Mouse (Mus musculus): ENCODE measurements around the gene Hist1h3d. TPM values are rescaled to one million over a fixed set of nuclear protein-coding genes. Genes with fewer than 3 reads are reported as not detected.
"Not testable (repeated sequence)": the region's sequence is repeated elsewhere in the genome, so short reads cannot be mapped to it uniquely, and the experiment has no call there.

The Hist1h3d gene
- polyA plus RNA-seq, 1 experiment from 2014 or later, result 7.2 TPM

DNA sequence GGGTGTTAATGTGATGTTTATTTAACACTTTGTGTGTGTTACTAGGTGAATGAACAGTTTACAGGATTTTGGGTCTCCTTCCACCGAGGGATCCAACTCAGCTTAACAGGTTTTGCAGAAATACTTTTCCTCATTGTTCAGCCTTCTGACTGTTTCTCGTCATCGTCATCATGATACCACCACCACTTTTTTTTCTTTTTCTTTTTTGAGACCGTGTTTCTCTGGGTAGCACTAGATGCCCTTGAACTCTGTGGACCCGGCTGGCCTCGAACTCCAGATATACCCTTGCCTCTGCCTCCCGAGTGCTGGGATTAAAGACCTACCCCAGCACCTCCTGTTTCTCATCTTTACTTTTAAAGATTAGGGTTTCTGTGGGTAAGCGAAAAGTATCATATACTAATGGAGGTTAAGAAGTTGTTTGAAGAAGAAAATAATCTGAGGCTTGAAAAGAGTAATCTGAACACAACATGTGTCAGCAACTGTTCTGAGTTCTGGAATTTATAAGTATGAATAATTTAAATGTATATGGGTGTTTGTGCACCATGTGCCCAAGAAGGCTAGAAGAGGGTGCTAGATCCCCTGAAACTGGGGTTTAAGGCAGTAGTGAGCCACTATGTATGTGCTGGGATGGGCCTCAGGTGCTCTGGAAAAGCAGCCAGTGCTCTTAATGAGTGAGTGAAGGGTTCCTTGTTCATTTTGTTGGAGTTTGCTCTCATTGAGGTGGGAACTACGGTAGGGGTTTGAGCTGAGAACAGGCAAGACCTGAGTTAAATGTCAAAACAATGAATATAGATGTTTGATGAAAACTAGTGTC lies 43.1 kb upstream of the Hist1h3d start:
- Histone ChIP-seq H3K27ac (ENCODE audit: low read depth, low read length) (peak overlapping the region; percentile 92), H3K4me2 (replicated peaks; ENCODE audit: low read depth, low read length) (peak overlapping the region; percentile 67), H3K4me3 (ENCODE audit: low read depth, low read length) (peak overlapping the region; percentile 63), H3K4me1 (replicated peaks; ENCODE audit: control insufficient read depth, insufficient read depth, low read length) (peaks cover 8% of the 10 kb centered on the region), H3K9me3 (ENCODE audit: control insufficient read depth, low read length) (no peaks in the 10 kb centered on the region), H3K36me3 (ENCODE audit: control insufficient read depth, insufficient read depth, low read length) (no peaks in the 10 kb centered on the region), H3K27me3 (ENCODE audit: control insufficient read depth, insufficient read depth, low read length) (no peaks in the 10 kb centered on the region), H3K9ac (ENCODE audit: low read depth, low read length) (peak overlapping the region; percentile 60)
- DNase-seq (ENCODE audit: low spot score) (peak; percentile 50), ATAC-seq (ENCODE audit: low FRiP score) (no peak)
- WGBS, result 26% methylated on average over 9 of the region's 9 CpGs

DNA sequence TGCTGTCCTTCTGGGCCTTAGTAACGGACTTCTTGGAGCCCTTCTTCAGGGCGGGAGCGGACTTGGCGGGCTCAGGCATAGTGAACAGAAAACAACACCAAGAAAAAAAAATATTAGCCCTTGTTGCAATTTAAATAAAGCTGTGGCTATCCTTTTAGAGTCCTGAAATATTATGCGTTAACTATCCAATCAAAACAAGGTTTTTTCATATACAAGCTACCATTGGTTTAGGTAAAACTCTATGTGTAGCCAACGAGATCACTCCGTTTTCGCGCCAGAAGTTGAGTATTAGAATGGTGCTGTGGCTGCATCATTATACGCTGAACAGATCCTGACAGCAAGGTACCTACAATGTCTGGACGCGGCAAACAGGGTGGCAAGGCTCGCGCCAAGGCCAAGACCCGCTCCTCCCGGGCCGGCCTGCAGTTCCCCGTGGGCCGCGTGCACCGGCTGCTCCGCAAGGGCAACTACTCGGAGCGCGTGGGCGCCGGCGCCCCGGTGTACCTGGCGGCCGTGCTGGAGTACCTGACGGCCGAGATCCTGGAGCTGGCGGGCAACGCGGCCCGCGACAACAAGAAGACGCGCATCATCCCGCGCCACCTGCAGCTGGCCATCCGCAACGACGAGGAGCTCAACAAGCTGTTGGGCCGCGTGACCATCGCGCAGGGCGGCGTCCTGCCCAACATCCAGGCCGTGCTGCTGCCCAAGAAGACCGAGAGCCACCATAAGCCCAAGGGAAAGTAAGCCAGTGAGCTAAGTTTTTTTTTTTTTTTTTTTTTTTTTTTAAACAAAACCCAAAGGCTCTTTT lies 41.8 kb upstream of the Hist1h3d start, which contains the start of gene Hist1h2af:
Hist1h2af (plus strand) TSS at position 347 of the 808 bp plus-strand sequence.
- Histone ChIP-seq H3K4me2 (replicated peaks; ENCODE audit: low read depth, low read length) (peak within 1 kb of the TSS; percentile 67), H3K9ac (ENCODE audit: low read depth, low read length) (peak within 1 kb of the TSS; percentile 77), H3K27ac (ENCODE audit: low read depth, low read length) (peak within 1 kb of the TSS; percentile 81), H3K4me3 (ENCODE audit: low read depth, low read length) (peak within 1 kb of the TSS; percentile 63)
- peak; percentile 83 for DNase-seq (ENCODE audit: low spot score)
- ATAC-seq (ENCODE audit: low FRiP score), result peak; percentile 53
- under 1% methylated on average over 22 of the region's 53 CpGs for WGBS
- H3K27me3 ChIP-seq (ENCODE audit: control insufficient read depth, insufficient read depth, low read length); H3K36me3 ChIP-seq (ENCODE audit: control insufficient read depth, insufficient read depth, low read length); H3K9me3 ChIP-seq (ENCODE audit: control insufficient read depth, low read length); H3K4me1 ChIP-seq (replicated peaks; ENCODE audit: control insufficient read depth, insufficient read depth, low read length): not testable (repeated sequence)

DNA sequence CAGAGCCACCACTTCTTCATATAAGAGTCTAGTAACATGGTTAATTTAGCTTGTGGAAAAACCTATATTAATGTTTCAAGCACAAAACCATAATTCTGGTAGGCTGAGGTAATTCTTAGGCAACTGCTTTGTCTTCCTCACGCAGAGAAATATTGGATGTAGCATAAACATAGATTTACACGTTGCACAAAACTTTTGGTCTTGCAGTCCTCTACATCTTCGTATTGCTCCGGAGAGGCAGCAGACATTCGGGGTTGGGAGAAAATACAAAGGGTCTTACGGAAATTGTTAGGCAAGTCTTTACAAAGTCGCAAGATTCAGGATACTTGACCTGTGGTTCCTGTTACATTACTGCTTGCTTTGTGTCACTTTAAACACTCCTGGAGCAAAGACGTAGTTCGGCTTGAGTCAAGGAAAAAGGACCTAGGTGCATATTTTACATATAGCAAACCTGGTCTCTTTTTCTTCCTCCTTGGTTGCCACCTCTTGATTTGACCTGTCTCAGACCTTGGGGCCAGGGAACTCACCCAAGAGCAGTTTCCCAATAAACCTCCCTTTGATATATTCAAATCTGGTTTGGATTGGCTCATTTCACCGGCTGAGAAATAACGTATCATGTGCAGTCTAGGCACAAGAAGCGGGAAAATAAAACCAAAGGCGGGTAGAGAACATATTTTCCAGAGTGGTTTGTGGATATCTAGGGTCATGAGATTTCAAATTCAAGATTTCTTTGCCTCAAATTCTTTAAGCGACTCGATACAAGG lies 41.0 kb upstream of the Hist1h3d start:
- Histone ChIP-seq H3K4me1 (replicated peaks; ENCODE audit: control insufficient read depth, insufficient read depth, low read length) (peaks cover 8% of the 10 kb centered on the region; the same call in 1 of the 2 replicates), H3K9ac (ENCODE audit: low read depth, low read length) (peak overlapping the region; percentile 77), H3K36me3 (ENCODE audit: control insufficient read depth, insufficient read depth, low read length) (no peaks in the 10 kb centered on the region), H3K4me3 (ENCODE audit: low read depth, low read length) (peak overlapping the region; percentile 43), H3K27ac (ENCODE audit: low read depth, low read length) (peak overlapping the region; percentile 81), H3K9me3 (ENCODE audit: control insufficient read depth, low read length) (no peaks in the 10 kb centered on the region), H3K4me2 (replicated peaks; ENCODE audit: low read depth, low read length) (peak overlapping the region; percentile 67), H3K27me3 (ENCODE audit: control insufficient read depth, insufficient read depth, low read length) (no peaks in the 10 kb centered on the region)
- under 1% methylated on average over 15 of the region's 15 CpGs for WGBS
- ATAC-seq (ENCODE audit: low FRiP score) (peak; percentile 3; the same call in 1 of the 2 replicates), DNase-seq (ENCODE audit: low spot score) (peak; percentile 63)

DNA sequence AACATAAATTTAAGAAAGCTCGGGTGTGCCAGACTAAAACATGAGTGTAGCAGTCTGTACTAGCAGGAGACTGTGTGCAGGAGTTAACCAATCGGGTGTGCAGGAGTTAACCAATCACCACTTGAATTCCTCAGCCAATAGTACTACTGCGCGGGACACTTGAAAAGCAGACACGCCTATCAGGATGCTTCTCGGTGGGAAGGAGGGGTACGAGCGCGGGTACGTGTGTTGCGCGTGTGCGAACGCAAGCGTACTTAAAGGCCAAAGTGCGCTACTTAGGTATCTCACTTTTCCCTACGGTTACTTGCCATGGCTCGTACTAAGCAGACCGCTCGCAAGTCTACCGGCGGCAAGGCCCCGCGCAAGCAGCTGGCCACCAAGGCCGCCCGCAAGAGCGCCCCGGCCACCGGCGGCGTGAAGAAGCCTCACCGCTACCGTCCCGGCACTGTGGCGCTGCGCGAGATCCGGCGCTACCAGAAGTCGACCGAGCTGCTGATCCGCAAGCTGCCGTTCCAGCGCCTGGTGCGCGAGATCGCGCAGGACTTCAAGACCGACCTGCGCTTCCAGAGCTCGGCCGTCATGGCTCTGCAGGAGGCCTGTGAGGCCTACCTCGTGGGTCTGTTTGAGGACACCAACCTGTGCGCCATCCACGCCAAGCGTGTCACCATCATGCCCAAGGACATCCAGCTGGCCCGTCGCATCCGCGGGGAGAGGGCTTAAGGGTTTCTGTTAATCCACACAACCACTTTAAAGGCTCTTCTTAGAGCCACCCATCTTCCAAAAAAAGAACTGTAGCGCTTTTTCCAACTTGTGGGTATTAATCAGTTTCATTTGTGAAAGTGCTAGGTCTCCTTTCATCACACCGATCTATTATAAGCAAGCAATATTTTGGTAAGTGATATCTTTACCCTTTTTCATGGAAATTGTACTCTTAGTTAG lies 40.2 kb upstream of the Hist1h3d start, which contains the start of gene Hist1h3g:
Hist1h3g (plus strand) TSS at position 286 of the 939 bp plus-strand sequence.
- Histone ChIP-seq H3K4me3 (ENCODE audit: low read depth, low read length) (peak within 1 kb of the TSS; percentile 43), H3K4me2 (replicated peaks; ENCODE audit: low read depth, low read length) (peak within 1 kb of the TSS; percentile 67), H3K27ac (ENCODE audit: low read depth, low read length) (peak within 1 kb of the TSS; percentile 82), H3K9ac (ENCODE audit: low read depth, low read length) (peak within 1 kb of the TSS; percentile 77)
- under 1% methylated on average over 51 of the region's 62 CpGs for WGBS
- DNase-seq (ENCODE audit: low spot score) (peak; percentile 91), ATAC-seq (ENCODE audit: low FRiP score) (peak; percentile 92)
- H3K4me1 ChIP-seq (replicated peaks; ENCODE audit: control insufficient read depth, insufficient read depth, low read length); H3K9me3 ChIP-seq (ENCODE audit: control insufficient read depth, low read length); H3K27me3 ChIP-seq (ENCODE audit: control insufficient read depth, insufficient read depth, low read length); H3K36me3 ChIP-seq (ENCODE audit: control insufficient read depth, insufficient read depth, low read length): not testable (repeated sequence)

DNA sequence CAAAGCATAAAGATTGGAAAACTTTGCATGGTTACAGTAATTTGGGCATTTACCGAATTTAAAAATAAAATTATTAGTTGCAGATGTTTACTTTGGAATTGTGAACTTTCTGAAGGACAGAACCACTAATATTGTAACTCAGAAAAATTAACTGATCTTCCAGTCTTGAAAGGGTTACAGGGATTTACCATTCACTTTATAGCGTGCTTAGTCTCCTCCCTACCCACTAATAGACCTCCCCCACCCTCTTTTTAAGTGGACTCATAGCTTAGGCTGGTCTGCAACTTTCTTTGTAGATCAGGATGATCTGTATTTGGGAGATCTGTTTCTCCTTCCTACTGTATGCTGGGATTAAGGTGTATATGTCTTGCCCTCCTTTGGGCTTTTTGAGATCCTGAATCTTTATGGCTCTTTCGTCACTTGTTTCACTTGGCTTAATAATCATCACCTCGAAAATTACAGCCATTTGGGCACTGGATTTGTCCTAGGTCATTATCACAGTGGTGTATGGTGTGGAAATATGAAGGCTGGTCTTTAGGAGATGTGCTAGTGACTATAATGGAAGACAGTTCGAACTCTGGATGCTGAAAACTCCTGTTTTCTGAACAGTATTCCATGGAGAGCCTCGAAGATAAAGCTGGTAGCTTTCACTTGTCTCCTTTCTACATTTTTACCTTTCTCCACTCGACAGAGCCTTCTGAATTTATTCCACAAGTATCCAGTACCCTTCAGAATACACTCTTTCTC lies 39.3 kb upstream of the Hist1h3d start:
- H3K27ac ChIP-seq (ENCODE audit: low read depth, low read length), result peak overlapping the region; percentile 82
- H3K9me3 ChIP-seq (ENCODE audit: control insufficient read depth, low read length), result no peaks in the 10 kb centered on the region
- H3K9ac ChIP-seq (ENCODE audit: low read depth, low read length), result peak overlapping the region; percentile 31
- no peak for ATAC-seq (ENCODE audit: low FRiP score)
- peak; percentile 40 for DNase-seq (ENCODE audit: low spot score)
- no peaks in the 10 kb centered on the region for H3K36me3 ChIP-seq (ENCODE audit: control insufficient read depth, insufficient read depth, low read length)
- peak overlapping the region; percentile 43 for H3K4me3 ChIP-seq (ENCODE audit: low read depth, low read length)
- peaks cover 8% of the 10 kb centered on the region; the same call in 1 of the 2 replicates for H3K4me1 ChIP-seq (replicated peaks; ENCODE audit: control insufficient read depth, insufficient read depth, low read length)
- H3K27me3 ChIP-seq (ENCODE audit: control insufficient read depth, insufficient read depth, low read length), result no peaks in the 10 kb centered on the region
- 25% methylated on average over 7 of the region's 7 CpGs for WGBS
- H3K4me2 ChIP-seq (replicated peaks; ENCODE audit: low read depth, low read length), result peak overlapping the region; percentile 67

DNA sequence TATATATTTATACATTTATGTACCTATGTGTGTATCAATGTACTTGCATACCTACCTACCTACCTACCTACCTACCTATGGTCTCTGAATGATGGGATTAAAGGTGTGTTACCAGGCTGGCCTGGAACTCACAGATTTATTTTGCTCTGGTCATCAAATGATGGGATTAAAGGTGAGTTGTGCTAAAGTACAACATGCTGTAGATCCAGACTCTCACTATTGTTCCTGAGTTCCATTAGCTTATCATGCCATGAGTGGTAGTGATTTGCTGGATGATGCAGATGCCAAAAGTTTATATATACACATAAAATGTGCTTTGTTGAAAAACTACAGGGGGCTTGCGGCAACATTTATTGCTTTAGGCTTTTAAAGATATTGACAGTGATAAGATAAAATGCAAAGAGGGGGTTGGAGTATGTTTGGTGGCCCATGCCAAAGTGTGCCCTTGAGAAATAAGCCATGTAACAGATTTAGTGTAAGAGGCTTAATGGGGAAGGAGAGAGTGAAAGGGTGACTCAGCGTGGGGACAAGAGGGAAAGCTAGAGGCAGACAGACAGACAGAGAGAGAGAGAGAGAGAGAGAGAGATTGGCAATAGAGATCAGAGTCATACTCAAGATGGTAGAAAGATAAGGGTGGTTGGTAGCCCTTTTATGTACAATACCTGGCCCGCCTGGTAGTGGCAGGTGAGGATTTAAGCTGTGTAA lies 38.4 kb upstream of the Hist1h3d start:
- ATAC-seq (ENCODE audit: low FRiP score) (no peak), DNase-seq (ENCODE audit: low spot score) (no peak)
- Histone ChIP-seq H3K4me1 (replicated peaks; ENCODE audit: control insufficient read depth, insufficient read depth, low read length) (peaks cover 8% of the 10 kb centered on the region; the same call in 1 of the 2 replicates), H3K27me3 (ENCODE audit: control insufficient read depth, insufficient read depth, low read length) (no peaks in the 10 kb centered on the region), H3K9ac (ENCODE audit: low read depth, low read length) (no peak overlapping the region), H3K9me3 (ENCODE audit: control insufficient read depth, low read length) (no peaks in the 10 kb centered on the region), H3K4me3 (ENCODE audit: low read depth, low read length) (peak overlapping the region; percentile 43; the same call in 1 of the 2 replicates), H3K27ac (ENCODE audit: low read depth, low read length) (no peak overlapping the region), H3K36me3 (ENCODE audit: control insufficient read depth, insufficient read depth, low read length) (no peaks in the 10 kb centered on the region), H3K4me2 (replicated peaks; ENCODE audit: low read depth, low read length) (peak overlapping the region; percentile 67; the same call in 1 of the 2 replicates)
- 87% methylated on average over 3 of the region's 3 CpGs for WGBS

DNA sequence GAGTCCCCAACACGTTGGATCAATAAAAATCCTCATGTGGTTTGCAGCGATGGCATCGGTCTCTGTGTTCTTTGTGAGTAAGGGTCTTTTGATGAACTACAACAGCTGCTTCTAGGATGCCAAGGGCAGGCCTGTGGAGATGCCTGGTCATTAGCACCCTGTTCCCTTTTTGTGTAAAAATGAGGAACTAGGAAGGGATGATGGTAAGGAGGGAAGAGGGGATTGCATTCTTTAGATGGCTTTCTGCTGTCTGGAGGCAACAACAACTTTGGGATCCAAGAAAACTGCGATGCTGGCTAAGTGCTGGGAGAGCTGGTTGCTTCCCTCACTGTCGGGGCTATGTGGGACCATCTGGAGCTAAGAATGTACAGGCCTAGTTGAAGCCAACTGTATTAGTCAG lies 37.3 kb upstream of the Hist1h3d start:
- no peak overlapping the region for H3K4me3 ChIP-seq (ENCODE audit: low read depth, low read length)
- ATAC-seq (ENCODE audit: low FRiP score) (no peak), DNase-seq (ENCODE audit: low spot score) (no peak)
- H3K9ac ChIP-seq (ENCODE audit: low read depth, low read length), result no peak overlapping the region
- H3K9me3 ChIP-seq (ENCODE audit: control insufficient read depth, low read length), result no peaks in the 10 kb centered on the region
- H3K4me2 ChIP-seq (replicated peaks; ENCODE audit: low read depth, low read length), result no peak overlapping the region
- 0 out of 2 replicates have a peak, but pooled peaks cover 4% of the 10 kb centered on the region for H3K4me1 ChIP-seq (replicated peaks; ENCODE audit: control insufficient read depth, insufficient read depth, low read length)
- no peak overlapping the region for H3K27ac ChIP-seq (ENCODE audit: low read depth, low read length)
- 72% methylated on average over 5 of the region's 5 CpGs for WGBS
- H3K27me3 ChIP-seq (ENCODE audit: control insufficient read depth, insufficient read depth, low read length), result no peaks in the 10 kb centered on the region
- H3K36me3 ChIP-seq (ENCODE audit: control insufficient read depth, insufficient read depth, low read length), result no peaks in the 10 kb centered on the region

Measured in hindbrain, embryonic 11.5 days (tissue).